Mouse (Mus musculus) myocyte (in vitro differentiated cells): Measurements from ENCODE around the gene Tspan18. TPM values are rescaled to one million over a fixed set of nuclear protein-coding genes. Genes with fewer than 3 reads are reported as not detected.

Source experiments
- H3K27me3 ChIP-seq: one replicate; pipeline ENCODE4 v1.6.1; 2011; ENCODE audit not compliant: control insufficient read depth, insufficient read depth, insufficient read length
- H3K36me3 ChIP-seq: one replicate; pipeline ENCODE4 v1.6.1; 2011; ENCODE audit not compliant: control insufficient read depth, insufficient read depth
- H3K4me2 ChIP-seq: one replicate; pipeline ENCODE4 v1.6.1; 2011; ENCODE audit warnings: low read depth, control low read depth
- H3K4me3 ChIP-seq: one replicate; pipeline ENCODE4 v1.5.1; 2011; ENCODE audit warnings: mild to moderate bottlenecking, control low read depth, moderate library complexity
- H3K79me2 ChIP-seq: one replicate; pipeline ENCODE4 v1.6.1; 2011; ENCODE audit not compliant: control insufficient read depth, insufficient read depth
- H3ac ChIP-seq: one replicate; pipeline ENCODE4 v1.6.1; 2011; ENCODE audit not compliant: control insufficient read depth, insufficient read length
- CEBPB ChIP-seq: IDR thresholded peaks from 2 replicates; pipeline ENCODE4 v1.6.1; 2011; ENCODE audit warnings: mild to moderate bottlenecking, moderate library complexity; ENCODE audit not compliant: poor library complexity, insufficient read depth, severe bottlenecking
- E2F4 ChIP-seq: IDR thresholded peaks from one replicate; pipeline ENCODE4 v1.6.1; 2011; ENCODE audit warnings: mild to moderate bottlenecking, control low read depth, moderate library complexity; ENCODE audit not compliant: insufficient read depth
- MAX ChIP-seq: IDR thresholded peaks from one replicate; pipeline ENCODE4 v1.6.1; 2011; ENCODE audit warnings: low read depth, mild to moderate bottlenecking, control low read depth
- MYOD1 ChIP-seq, 3 experiments: IDR thresholded peaks; one replicate each; pipeline ENCODE4 v1.6.1; 2011; ENCODE audit warnings: control low read depth in 2 of 3, low read depth in 2 of 3, mild to moderate bottlenecking in 2 of 3, moderate library complexity in 1 of 3; ENCODE audit not compliant: insufficient read length in 2 of 3, control insufficient read depth in 1 of 3
- MYOG ChIP-seq, 3 experiments: IDR thresholded peaks; one replicate each; pipeline ENCODE4 v1.6.1; 2011; ENCODE audit warnings: control low read depth in 2 of 3, low read depth in 2 of 3, mild to moderate bottlenecking in 2 of 3; ENCODE audit not compliant: insufficient read length in 2 of 3, control insufficient read depth in 1 of 3, insufficient read depth in 1 of 3
- POLR2A ChIP-seq: IDR thresholded peaks from one replicate; pipeline ENCODE4 v1.6.1; 2011; ENCODE audit warnings: low read depth, mild to moderate bottlenecking, control low read depth, moderate library complexity; ENCODE audit not compliant: insufficient read length
- POLR2AphosphoS2 ChIP-seq: IDR thresholded peaks from one replicate; pipeline ENCODE4 v1.6.1; 2011; ENCODE audit warnings: low read depth, control low read depth; ENCODE audit not compliant: insufficient read length
- REST ChIP-seq: IDR thresholded peaks from one replicate; pipeline ENCODE4 v1.6.1; 2011; ENCODE audit warnings: mild to moderate bottlenecking, control low read depth, moderate library complexity; ENCODE audit not compliant: insufficient read depth, insufficient read length
- SRF ChIP-seq: IDR thresholded peaks from one replicate; pipeline ENCODE4 v1.6.1; 2011; ENCODE audit warnings: low read depth; ENCODE audit not compliant: control insufficient read depth, insufficient read length
- TCF12 ChIP-seq: IDR thresholded peaks from one replicate; pipeline ENCODE4 v1.6.1; 2011; ENCODE audit warnings: mild to moderate bottlenecking, control low read depth; ENCODE audit not compliant: poor library complexity, insufficient read depth, severe bottlenecking
- TCF3 ChIP-seq: IDR thresholded peaks from one replicate; pipeline ENCODE4 v1.6.1; 2011; ENCODE audit warnings: low read depth, control low read depth; ENCODE audit not compliant: insufficient read length
- USF1 ChIP-seq: IDR thresholded peaks from one replicate; pipeline ENCODE4 v1.6.1; 2011; ENCODE audit warnings: low read depth, mild to moderate bottlenecking, control low read depth, moderate library complexity
- polyA plus RNA-seq: library from polyadenylated mRNA; unstranded; fragments of >200 nt; fragmentation: generic; extraction: Trizol; gene quantifications from one replicate; pipeline ENCODE4 v1.2.1, GENCODE M21; 2012; ENCODE audit warnings: missing spikeins

Tspan18 gene
- polyA plus RNA-seq, 1 experiment: 0.02 TPM

DNA sequence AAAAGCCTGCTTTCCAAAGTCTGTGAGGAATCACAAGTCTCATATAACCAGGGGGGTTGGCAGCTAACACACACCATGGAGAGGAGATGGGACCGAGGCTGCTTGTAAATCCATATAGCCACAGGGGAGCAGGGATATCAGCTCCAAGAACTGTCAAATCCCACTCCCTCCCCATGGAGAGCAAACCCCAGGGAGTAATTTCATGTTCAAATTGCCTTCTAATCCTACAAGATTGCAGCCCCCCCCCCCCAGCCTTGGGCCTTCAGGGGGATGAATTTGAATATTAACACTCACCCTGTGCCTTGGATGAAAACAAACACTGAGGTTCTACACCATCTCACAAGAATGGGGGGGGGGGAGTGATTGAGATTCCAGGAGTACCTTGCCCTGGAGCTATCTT, 60.4 kb downstream of the Tspan18 start:
- Histone ChIP-seq H3K36me3 (no peaks in the 10 kb centered on the region), H3ac (no peak overlapping the region), H3K4me2 (no peak overlapping the region), H3K4me3 (no peak overlapping the region), H3K79me2 (no peaks in the 10 kb centered on the region), H3K27me3 (no peaks in the 10 kb centered on the region)
- TF ChIP-seq CEBPB: no peak

DNA sequence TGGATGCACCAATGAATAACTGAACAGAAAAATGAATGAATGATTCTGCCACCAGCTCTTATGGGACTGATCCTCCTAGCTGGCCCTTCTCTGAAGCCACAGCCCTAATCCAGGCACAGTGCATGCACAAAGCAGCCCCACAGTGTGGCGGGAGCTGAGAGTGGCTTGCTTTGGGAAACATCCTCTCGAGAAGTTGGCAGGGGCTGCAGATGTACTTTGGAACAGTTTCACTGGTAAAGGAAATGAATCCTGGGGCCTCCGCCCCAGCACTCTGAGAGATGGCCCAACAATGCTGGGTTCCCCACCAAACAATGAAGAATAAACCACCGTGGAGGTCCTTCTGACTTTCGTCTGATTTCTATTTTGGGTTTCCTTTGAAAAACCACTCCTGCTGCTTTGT, 64.2 kb downstream of the Tspan18 start:
- no peak overlapping the region for H3ac ChIP-seq
- H3K27me3 ChIP-seq: peaks cover 7% of the 10 kb centered on the region
- no peaks in the 10 kb centered on the region for H3K36me3 ChIP-seq
- TF ChIP-seq MYOD1 (IDR thresholded peaks at IDR 0.05; ENCODE audit: control insufficient read depth in 1 of 3, insufficient read length in 2 of 3, low read depth in 2 of 3) (no peak), TCF3 (no peak), MYOG (IDR thresholded peaks at IDR 0.05; ENCODE audit: control insufficient read depth in 1 of 3, insufficient read depth in 1 of 3, insufficient read length in 2 of 3, low read depth in 2 of 3) (no peak), E2F4 (no peak), TCF12 (no peak), REST (no peak), POLR2A (no peak), SRF (no peak), USF1 (no peak), MAX (no peak), POLR2AphosphoS2 (no peak)
- H3K4me2 ChIP-seq: no peak overlapping the region
- no peak overlapping the region for H3K4me3 ChIP-seq
- no peaks in the 10 kb centered on the region for H3K79me2 ChIP-seq

DNA sequence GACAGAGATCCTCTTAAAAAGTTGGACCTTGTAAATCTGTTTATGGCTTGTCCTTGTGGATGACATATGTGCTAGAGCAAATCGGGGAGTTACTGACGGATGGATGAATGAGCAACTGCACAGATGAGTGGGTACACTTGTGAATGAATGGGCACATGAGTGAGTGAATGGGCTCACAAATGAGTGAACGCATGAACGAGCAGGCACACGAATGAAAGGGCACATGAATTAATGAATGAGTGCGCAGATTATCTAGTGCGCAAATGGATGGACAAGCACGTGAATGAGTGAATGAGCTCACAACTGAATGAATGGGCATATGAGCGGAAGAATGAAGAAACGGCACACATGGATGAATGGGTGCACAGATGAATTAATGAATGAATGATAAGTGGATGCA, 64.7 kb downstream of the Tspan18 start:
- Histone ChIP-seq H3K27me3 (peaks cover 7% of the 10 kb centered on the region), H3K79me2 (no peaks in the 10 kb centered on the region), H3K4me3 (no peak overlapping the region), H3K36me3 (no peaks in the 10 kb centered on the region), H3K4me2 (no peak overlapping the region), H3ac (no peak overlapping the region)
- TF ChIP-seq E2F4: no peak
- TF ChIP-seq POLR2A: no peak
- TF ChIP-seq TCF3: no peak
- TF ChIP-seq REST: no peak
- no peak for TF ChIP-seq POLR2AphosphoS2
- no peak for TF ChIP-seq MYOG (IDR thresholded peaks at IDR 0.05; ENCODE audit: control insufficient read depth in 1 of 3, insufficient read depth in 1 of 3, insufficient read length in 2 of 3, low read depth in 2 of 3)
- TF ChIP-seq MAX: no peak
- TF ChIP-seq TCF12: no peak
- no peak for TF ChIP-seq CEBPB
- no peak for TF ChIP-seq MYOD1 (IDR thresholded peaks at IDR 0.05; ENCODE audit: control insufficient read depth in 1 of 3, insufficient read length in 2 of 3, low read depth in 2 of 3)
- TF ChIP-seq USF1: no peak
- TF ChIP-seq SRF: no peak

DNA sequence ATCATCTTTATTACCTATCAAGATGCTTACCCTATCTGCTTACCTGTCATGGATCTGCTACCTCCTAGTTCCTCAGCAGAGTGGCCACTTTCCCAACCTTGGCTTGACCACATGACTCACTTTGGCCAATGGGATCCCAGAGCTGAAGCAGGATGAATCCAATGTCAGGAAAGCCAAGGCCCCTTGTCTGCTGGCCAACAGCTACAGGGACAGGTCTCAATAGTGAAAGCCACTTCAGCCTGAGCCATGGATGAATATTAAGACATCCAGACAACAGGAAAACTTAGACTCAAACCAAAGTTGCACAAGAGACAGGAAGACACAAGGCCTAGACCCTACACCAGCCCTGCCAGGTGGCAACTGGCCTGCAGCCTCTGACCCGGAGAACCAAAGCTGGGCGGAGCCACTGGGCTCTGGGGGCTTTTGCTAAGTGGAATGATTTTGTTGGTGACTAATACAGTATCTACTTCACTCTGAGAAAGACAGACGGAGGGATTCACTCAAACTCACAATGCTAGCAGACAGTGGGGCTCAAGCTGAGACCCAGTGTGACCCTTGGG, 65.5 kb downstream of the Tspan18 start:
- no peak overlapping the region for H3ac ChIP-seq
- H3K36me3 ChIP-seq: no peaks in the 10 kb centered on the region
- no peak overlapping the region for H3K4me2 ChIP-seq
- H3K79me2 ChIP-seq: no peaks in the 10 kb centered on the region
- H3K4me3 ChIP-seq: no peak overlapping the region
- H3K27me3 ChIP-seq: peaks cover 11% of the 10 kb centered on the region
- TF ChIP-seq MYOG (IDR thresholded peaks at IDR 0.05; ENCODE audit: control insufficient read depth in 1 of 3, insufficient read depth in 1 of 3, insufficient read length in 2 of 3, low read depth in 2 of 3) (no peak), POLR2A (no peak), MAX (no peak), CEBPB (no peak), MYOD1 (IDR thresholded peaks at IDR 0.05; ENCODE audit: control insufficient read depth in 1 of 3, insufficient read length in 2 of 3, low read depth in 2 of 3) (no peak), SRF (no peak), TCF12 (no peak), USF1 (no peak), TCF3 (no peak), POLR2AphosphoS2 (no peak), REST (no peak), E2F4 (no peak)

DNA sequence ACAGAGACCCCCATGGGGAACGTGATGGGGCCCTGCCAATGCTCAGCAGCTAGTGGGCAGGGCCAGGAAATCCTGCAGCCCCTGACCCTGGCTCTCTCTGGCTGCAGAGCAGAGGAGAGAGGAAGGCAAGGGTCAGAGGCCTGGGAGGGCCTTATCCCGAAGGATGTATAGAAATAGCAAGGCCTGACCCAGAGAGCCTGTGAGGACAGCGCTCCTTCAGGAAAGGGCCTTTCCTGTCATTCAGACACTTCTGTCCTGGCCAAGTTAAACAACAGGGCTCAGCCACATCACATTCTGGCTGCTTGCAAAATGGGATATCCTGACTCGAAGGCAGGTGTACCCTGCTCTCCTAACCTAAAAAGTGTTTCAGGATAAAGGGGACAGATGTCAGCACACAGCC, 66.5 kb downstream of the Tspan18 start:
- H3K27me3 ChIP-seq: peaks cover 11% of the 10 kb centered on the region
- H3K4me3 ChIP-seq: no peak overlapping the region
- no peak overlapping the region for H3K4me2 ChIP-seq
- no peaks in the 10 kb centered on the region for H3K36me3 ChIP-seq
- no peaks in the 10 kb centered on the region for H3K79me2 ChIP-seq
- H3ac ChIP-seq: no peak overlapping the region
- no peak for TF ChIP-seq E2F4
- no peak for TF ChIP-seq SRF
- no peak for TF ChIP-seq POLR2AphosphoS2
- no peak for TF ChIP-seq TCF3
- no peak for TF ChIP-seq MYOG (IDR thresholded peaks at IDR 0.05; ENCODE audit: control insufficient read depth in 1 of 3, insufficient read depth in 1 of 3, insufficient read length in 2 of 3, low read depth in 2 of 3)
- TF ChIP-seq MAX: no peak
- TF ChIP-seq USF1: no peak
- no peak for TF ChIP-seq TCF12
- no peak for TF ChIP-seq MYOD1 (IDR thresholded peaks at IDR 0.05; ENCODE audit: control insufficient read depth in 1 of 3, insufficient read length in 2 of 3, low read depth in 2 of 3)
- no peak for TF ChIP-seq POLR2A
- TF ChIP-seq CEBPB: no peak
- no peak for TF ChIP-seq REST
